Mouse (Mus musculus): Measurements from ENCODE around the gene Ppa1.
A peak's percentile ranks its signal among the peaks of the same experiment; 100 is the strongest.

Gene Ppa1

GRCm38 (mm10) chr10:61648737-61649645 is 639 bp downstream of the Ppa1 start:
- peak in 1 of 2 experiments; percentile 20 for DNase-seq

GRCm38 (mm10) chr10:61654105-61654504 is 5.8 kb downstream of the Ppa1 start:
- DNase-seq, result no peak

DNA sequence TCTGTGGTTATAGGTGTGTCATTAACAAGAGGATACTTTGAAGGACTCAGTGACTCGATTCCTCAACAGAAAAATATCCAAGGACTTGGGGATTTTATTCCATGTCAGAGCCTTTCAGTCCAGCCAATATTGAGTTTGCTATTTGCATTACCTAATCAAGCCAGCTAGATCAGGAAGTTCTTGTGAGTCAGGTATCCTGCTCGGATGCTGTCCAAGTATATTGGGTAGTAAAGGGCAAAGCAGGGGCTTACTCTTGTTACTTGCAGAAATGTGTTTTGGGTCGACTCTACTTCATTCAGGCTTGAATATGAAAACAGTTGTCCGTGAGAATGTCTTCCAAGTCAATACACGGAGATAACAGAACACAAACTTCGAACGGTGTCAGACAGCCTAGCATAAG is 6.3 kb downstream of the Ppa1 start:
- DNase-seq, result no peak

- DNase-seq, result no peak
These were observed 6.8 kb downstream of the Ppa1 start for GRCm38 (mm10) chr10:61655188-61655587.

DNA sequence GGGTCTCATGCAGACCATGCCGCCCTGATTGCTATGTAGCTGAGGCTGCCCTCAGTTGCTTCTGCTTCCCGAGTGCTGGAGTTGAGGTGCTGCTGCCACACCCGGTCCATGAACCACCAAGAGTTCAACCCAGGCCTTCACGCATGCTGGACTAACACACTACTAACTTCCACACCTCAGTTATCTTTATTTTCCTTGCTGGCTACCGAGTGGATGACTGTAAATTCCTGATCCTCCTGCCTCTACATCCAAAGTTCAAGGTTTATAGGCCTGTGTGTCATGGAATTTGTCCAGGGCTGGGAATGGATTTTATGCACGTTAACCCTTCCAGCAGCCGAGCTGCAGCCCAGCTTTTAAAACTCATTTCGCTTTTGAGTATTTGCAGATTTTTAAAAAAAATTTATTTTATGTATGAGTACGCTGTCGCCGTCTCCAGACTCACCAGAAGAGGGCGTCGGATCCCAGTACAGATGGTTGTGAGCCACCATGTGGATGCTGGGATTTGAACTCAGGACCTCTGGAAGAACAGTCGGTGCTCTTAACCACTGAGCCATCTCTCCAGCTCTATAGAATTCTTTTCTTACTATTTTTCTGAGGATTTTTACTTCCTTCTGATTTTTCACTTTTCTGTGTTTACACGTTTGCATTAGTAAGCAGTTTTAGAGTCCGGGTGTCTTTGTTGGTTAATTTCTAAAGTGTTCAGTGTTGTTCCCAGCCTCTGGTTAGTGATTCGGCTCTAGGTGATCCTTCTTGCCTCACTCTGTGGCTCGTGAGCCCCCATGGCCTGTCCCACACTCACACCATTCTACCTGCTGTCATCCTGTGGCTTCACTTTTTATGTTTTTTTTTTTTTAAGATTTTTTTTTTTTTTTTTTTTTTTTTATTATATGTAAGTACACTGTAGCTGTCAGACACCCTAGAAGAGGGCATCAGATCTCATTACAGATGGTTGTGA is 8.9 kb downstream of the Ppa1 start:
- no peak for DNase-seq

DNA sequence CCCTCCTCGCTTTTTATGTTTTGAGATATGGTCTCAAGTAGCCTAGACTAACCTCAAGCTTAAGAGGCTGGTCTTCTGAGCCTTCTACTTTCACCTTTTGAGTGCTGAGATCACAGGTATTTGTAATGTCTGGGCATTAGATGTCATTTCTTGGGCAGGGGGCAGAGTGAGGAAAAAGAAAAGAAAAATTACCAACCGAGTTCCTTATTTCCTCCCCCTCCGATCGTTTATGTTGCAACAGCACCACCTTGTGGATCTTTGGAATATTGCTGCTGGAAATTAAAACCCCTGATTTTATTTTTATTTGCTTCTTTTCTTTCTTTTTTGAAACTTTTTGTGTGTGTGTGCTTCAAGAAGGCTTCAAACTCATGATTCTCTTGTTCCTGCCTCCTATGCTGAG is 9.6 kb downstream of the Ppa1 start:
- DNase-seq, result peak; percentile 69 to 72

GRCm38 (mm10) chr10:61661887-61662286 is 13.5 kb downstream of the Ppa1 start:
- DNase-seq, result no peak

DNA sequence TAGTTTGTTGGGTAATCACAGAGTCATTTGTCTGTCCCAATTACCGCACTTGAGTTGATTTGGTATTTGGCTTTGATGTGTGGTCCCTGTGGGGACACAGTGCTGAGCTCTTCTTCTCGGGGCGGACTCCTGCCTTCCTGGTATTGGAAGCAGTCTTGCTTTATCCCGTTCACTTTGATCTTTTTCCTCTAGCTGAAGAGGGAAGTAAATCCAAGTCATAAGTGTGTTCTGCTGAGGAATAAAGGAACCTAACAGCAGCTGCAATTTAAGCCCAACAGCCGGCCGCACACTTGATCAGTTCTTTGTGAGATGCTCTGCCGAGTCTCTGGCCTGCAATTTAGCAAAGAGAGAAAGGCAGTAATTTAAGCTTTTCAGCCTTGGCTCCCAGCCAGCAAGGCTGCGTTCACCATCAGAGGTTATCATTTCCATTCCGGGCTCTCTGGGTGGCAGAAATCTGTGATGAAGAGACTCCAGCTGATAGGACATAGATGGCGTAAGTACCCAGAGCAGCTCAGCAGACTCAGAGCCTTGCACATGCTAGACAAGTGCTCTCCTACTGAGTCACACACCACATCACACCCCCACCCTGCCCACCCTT is 14.1 kb downstream of the Ppa1 start:
- no peak for DNase-seq

- DNase-seq, result no peak
These were observed 16.8 kb downstream of the Ppa1 start for GRCm38 (mm10) chr10:61665111-61665510.

DNA sequence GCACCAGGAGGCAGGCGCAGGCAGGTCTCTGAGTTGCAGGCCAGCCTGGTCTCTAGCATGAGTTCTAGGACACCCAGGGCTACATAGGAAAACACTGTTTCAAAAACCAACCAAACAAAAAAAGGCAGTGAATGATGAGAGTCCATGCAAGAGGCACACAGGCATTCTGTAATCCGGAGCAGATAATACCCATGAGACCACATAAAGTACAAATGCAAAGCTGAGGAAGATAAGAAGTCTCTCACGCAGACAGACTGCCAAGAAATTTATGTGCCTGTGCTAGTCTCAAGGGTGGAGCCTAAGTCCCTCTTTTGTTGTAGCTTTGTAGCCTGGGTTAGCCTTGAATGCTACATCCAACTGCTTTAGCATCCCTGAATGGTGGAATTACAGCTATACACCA is 17.3 kb downstream of the Ppa1 start:
- DNase-seq, result no peak

DNA sequence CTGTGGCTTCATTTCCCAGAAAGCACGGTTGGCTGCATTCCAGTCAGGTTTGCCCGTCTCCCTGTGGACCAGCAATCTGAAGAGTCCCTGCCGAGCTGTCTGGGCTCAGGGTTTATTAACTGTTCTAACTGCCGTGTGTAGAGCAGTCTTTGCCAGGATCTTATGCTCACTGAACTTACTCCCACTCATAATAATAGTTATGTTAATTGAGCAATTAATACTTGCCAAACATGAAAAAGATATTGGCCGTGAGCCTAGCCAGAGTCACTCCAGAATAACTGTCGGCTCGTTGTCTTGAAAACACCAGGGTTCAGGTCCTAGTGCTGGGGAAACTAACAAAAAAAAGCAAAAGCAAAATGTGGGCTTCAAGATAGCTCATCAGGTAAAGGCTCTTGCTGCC is 20.9 kb downstream of the Ppa1 start:
- no peak for DNase-seq

GRCm38 (mm10) chr10:61669896-61670295 is 21.5 kb downstream of the Ppa1 start:
- no peak for DNase-seq

DNA sequence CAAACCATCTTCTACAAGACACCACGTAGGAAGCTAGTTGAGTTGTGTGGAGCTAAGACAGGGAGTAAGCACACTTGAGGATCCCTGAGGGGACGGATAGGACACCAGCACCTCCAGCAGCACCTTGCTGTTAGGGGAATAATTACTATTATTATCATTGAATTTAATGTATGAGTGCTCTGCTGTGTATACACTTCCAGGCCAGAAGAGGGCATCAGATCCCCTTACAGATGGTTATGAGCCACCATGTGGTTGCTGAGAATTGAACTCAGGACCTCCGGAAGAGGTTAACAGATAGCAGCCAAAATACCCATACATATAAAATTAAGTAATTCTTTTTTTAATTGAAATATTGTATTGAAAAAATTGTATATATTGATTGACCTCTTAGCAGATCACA is 22.4 kb downstream of the Ppa1 start:
- no peak for DNase-seq

DNA sequence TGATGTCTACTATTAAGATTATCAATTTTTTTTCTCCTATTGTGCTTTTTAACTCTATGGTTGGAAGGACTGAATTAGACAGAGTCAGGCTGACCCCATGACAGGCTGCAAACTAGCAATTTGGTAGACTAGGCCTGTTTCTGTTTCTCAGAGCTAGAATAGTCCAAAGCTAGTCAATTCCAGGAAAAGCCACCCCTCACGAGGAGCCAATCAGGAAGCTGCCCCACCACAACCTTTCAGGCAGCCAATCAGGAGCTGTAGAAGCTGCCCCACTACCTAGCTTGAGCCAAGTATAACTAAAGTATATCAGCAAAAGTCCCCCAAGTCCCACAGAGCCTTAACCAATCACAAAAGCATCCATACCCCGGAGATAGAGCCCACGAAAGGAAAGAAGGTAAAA is 27.6 kb downstream of the Ppa1 start:
- DNase-seq, result no peak

- no peak for DNase-seq
These were observed 31.2 kb downstream of the Ppa1 start for GRCm38 (mm10) chr10:61679545-61679944.

GRCm38 (mm10) chr10:61680015-61680913 is 31.9 kb downstream of the Ppa1 start, which contains the start of gene Sar1a:
Gene Sar1a, plus strand, starts transcription at chr10:61680299.
- peak; percentile 100 for DNase-seq

GRCm38 (mm10) chr10:61689405-61689804 is 41.1 kb downstream of the Ppa1 start:
- DNase-seq, result no peak

- DNase-seq, result no peak
These were observed 45.2 kb downstream of the Ppa1 start for GRCm38 (mm10) chr10:61693563-61693962.

- peak; percentile 91 to 93 for DNase-seq
These were observed 46.7 kb downstream of the Ppa1 start, which contains the start of gene Tysnd1 for GRCm38 (mm10) chr10:61694870-61695670. Gene Tysnd1, plus strand, starts transcription at chr10:61695514.

DNA sequence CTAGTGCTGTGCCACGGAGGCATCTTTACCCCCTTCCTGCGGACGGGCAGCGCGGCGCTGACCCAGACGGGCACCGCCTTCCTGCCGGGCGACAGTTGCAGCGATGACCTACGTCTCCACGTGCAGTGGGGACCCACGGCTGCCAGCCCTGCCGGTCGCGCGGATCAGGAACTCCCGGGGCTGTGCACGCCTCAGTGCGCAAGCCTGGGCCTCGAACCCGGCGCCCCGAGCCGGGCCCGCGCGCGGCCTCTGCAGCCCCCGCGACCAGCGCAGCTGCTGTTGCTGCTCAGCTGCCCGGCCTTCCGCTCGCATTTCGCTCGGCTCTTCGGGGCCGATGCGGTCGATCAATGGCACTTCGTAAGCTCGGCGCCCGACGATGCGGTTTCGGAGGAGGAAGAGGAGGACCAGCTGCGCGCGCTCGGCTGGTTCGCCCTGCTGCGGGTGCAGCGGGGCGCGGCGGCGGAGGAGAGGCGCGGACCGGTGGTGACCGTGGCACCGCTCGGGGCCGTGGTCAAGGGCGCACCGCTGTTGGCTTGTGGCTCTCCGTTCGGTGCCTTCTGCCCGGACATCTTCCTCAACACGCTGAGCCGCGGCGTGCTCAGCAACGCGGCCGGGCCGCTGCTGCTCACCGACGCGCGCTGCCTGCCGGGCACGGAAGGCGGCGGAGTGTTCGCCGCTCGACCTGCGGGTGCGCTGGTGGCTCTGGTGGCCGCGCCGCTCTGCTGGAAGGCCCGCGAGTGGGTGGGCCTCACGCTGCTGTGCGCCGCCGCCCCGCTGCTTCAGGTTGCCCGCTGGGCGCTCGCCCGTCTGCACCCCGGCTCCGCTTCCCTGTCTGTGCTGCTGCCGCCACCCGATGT is 47.6 kb downstream of the Ppa1 start:
- peak in 1 of 2 experiments; percentile 39 for DNase-seq

Data from B cell, adult 2 months (primary cell).